Mouse (Mus musculus) B cell, adult 2 months (primary cell): ENCODE data around the gene Cep164.

Experiments
- DNase-seq, 2 experiments: peaks; one replicate each; pipeline ENCODE4 v3.0.0; 2022

The Cep164 gene

DNA sequence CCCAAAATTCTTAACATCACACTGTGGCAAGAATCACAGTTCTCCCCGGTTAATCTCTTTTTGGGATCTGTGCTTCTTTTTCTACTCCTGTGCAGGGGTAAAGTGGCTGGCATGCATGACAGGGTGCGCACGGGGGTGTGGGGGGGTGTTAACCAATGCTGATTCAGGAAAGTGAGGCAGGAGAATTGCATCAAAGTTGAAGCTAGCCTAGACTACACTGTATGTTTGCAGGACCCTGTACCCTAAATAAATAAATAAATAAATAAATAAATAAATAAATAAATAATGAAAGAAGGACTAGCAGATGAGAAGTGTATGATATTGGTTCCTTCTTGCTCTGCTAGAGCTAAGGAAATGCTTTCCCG lies 9.6 kb upstream of the Cep164 start:
- no peak for DNase-seq

DNA sequence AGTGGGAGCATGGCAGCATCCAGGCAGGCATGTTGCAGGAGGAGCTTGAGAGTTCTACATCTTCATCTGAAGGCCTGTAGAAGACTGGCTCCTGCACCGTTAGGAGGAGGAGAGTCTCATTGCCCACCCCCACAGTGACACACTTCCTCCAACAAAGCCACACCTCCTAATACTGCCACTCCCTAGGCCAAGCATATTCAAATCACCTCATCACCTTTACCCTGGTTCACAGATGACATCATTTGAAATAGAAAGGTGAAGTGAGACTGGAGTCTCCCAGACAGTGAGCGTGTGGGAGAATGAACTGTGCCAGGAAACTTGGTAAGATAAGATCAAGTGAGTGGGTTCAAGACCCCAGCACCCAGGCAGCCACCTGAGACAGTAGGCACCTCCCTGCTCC lies 5.0 kb upstream of the Cep164 start:
- no peak for DNase-seq

DNA sequence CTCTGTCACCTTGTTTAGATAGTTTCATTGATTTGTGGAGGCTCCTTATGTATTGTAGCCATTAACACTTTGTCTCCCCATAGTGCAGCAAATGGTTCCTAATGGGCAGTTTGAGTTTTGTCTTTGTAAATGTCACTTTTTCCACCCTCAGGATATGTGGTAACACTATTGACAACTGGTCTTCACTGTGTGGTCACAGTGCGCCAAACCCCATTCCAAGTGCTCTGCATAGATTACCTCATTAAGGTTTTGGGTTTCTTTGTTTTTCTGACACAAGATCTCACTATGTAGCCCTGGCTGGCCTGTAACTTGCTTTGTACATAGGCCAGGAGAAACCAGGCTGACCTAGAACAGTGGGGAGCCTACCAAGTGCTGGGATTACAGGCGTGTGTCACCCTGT lies 4.4 kb upstream of the Cep164 start:
- DNase-seq, result no peak

- DNase-seq, result peak; percentile 80 to 83
Measured at GRCm38 (mm10) chr9:45829107-45829506, 616 bp upstream of the Cep164 start.

- no peak for DNase-seq
Measured at GRCm38 (mm10) chr9:45827663-45828290, 714 bp downstream of the Cep164 start.

GRCm38 (mm10) chr9:45818406-45819011 lies 10.0 kb downstream of the Cep164 start:
- no peak for DNase-seq

DNA sequence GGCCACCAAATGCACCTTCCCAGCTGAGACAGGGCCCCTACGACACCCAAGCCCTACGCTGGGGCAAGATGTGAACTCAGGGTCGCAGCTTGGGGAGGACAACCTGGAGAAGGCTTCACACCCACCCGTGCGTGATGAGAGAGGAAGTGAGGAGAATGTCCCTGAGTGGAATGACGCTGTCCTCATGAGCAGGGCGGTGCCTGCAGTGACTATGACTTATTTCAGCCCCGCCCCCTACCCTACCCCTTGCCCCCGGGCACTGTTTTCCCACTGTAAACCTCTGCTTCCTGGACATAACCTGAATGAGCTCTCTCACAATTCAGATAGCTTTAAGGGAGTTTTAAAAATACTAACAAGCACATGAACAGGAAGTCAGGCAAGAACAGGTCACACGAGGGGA lies 13.0 kb downstream of the Cep164 start:
- DNase-seq, result no peak

- DNase-seq, result no peak
Measured at GRCm38 (mm10) chr9:45815113-45815512, 13.4 kb downstream of the Cep164 start.

DNA sequence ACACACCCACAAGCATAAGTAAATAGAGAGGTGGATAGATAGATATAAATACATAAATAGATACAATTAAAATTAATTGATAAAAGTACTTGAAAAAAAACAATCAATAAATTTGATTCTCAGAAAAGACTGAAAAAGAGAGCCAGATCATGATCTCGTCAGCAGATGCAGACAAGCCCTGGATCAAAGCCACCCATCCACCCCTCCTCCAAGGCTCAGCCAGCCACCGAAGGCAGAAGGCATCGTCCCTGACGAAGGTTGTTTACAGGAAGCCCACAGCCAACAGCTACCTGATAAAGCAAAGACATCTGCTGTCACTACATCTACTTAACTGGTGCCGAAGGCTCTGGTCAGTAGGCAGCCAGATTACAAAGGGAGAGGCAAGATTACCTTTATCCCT lies 16.5 kb downstream of the Cep164 start:
- no peak for DNase-seq

DNA sequence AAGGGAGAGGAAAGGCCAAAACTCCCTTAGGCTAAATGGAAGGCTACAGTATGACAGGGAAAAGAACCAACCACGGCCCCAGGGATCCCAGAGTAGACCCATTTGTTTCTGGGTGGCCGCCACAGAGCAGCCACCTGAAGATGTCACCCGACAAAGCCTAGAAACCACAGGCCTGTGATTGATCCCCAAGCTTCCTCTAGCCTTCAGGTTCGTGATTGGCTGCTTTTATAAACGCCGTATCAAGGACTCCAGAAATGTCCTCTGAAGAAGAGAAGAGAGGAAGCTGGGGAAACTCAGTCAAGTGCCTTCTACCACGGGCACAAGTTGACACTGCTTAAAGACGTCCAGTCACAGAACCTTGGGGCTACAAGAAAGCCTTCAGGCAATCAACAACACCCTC lies 20.7 kb downstream of the Cep164 start:
- no peak for DNase-seq

DNA sequence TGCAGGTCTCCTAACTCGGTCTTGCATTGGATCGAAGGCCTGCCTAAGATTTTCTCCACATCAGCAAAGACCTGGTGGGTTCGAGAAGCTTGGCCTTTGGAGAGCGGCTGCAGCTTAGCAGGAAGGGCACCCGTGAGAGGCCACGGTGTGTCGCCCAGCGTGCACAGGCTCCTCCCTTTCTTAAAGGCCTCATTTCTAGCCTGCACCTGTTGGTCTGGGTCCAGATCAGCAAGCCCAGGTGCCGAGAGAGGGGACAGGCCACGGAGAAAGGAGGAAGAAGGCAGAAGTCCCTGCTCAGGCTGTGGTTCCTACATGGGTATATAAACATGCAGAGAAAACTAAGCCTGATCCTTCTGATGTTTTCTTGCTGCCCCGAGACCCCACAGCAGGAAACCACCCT lies 21.2 kb downstream of the Cep164 start:
- DNase-seq, result no peak

DNA sequence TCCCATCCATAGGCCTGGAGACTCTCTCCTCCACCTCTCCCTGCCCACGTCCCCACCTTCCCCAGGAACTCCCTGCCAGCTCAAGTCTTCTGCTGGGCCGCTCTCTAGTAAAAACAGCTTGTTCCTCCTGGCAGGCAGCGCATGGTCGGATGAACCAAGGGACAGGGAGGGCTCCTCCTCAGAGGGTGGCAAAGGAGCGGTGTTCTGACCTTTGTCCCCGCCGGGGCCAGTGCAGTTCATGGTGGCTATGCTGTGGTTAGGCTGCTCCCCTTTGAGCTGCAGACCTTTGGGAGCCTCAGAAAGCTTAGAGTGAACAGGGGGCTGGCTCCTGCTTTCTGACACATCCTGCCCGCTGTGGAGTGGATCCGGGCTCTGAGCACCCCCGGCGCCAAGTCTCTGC lies 21.6 kb downstream of the Cep164 start:
- no peak for DNase-seq

DNA sequence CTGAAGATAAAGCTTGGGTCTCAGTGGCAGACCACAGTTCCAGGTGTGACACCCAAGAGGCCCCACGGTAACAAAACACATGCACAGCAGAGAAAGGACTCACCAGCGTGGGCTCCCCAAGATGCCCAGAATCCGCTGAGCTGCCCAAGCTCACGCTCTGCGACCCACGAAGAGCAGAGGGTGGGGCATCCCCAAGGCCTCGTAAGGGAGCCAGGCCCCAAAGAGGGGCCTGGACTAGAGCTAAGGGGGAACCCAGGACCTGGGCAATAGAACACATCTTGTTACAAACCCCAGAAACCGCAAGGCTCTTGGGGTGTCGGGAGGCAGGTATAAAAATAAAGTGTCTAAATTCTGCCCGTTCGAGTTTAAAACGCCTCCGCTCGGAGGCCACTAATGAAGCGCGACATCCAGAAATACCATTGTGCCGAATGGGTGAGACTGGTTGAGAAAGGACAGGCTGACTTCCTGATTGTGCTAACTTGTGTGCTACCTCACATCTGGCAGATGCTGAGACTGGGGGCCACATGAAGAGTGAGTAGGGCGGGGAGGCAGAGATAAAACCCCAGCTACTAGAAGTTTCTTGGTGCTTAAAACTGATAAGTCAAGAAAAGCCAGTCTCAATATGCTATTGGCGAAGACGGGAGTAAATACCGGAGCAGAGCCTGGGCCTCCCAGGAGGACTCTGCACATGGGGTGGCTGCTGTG lies 25.3 kb downstream of the Cep164 start:
- DNase-seq, result no peak

DNA sequence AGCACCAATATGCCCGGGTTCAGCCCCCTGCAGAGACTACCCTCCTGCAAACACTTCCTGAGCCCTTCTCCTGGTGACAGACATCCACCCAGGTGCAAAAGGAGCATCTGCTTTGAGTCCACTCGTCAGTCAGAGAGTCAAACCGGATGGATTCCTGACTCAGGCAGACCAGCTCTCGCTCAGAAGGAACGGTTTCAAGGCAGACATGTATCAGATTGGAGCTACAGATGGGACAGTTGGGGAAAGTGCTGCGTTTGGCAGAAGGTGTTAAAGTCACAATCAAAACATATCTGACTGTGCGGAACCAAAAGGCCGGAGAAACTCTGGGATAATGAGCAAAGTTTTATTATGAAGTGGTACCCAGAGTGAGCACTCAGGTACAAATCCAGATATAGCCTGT lies 29.1 kb downstream of the Cep164 start:
- DNase-seq, result no peak

DNA sequence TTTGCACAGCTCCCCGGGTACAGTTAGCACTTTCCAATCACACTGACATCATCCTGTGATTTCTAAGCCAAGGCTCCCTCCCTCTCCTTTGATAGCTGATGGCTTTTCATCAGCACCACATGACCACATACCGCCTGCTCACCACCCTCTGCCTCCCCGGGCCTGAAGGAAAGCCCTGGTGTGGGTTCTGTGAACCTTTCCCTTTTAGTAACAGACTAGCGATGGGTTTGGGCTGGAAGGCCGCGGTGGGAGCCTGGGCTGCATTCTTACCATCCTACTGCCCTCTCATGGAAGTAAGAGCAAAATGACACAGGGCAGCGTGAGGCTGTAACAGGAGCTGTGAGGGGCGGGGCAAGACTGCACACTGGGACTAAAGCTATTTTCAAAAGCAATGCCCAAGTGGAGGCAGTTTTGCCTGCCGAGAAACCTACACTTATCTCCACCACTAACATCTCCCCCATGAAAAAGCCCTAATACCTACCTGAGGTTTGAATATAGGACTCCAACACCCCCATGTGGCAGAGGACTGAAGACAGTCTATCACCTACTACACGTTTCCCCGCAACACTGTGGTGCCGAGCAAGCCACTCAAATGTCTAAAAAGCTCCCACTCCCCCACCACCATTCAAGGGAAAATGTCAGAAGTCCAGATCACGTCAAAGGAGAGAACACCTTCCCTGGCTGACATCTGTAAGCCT lies 29.9 kb downstream of the Cep164 start:
- no peak for DNase-seq

DNA sequence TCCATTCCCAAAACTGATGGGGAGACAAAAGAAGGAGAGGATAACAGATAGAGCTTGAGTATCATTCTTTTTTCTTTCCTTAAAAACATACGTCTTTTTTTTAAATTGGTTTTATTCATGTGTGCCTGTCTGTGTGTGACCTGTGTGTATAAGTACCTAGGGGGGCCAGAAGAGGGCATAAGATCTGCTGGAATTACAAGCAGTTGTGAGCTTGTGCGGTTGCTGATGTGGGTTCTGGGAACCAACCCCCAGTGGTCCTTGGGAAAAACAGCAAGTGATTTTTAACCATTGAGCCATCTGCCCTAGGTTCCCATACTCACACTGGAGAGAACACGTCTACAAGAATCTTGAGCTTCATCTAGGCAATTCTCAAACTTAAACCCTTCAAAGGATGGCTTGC lies 31.2 kb downstream of the Cep164 start:
- no peak for DNase-seq

DNA sequence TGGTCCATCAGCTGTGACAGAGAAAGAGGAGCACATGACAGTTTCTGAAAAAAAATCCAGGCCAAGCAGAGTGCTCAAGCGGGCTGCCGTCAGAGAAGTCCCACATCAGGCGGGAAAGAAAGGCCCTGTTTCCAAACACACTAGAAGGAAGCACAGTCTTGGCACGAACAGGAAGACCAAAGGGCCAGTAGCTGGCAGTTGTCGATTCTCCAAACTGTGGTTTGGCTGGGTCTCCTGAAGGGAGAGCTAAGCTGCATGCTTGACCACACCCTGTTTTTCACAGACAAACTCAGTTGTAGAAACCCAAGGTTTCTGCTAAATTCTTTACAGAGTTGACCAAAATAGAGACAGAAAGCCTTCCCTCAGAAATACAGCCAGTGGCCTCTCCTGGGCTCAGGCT lies 32.8 kb downstream of the Cep164 start:
- no peak for DNase-seq

DNA sequence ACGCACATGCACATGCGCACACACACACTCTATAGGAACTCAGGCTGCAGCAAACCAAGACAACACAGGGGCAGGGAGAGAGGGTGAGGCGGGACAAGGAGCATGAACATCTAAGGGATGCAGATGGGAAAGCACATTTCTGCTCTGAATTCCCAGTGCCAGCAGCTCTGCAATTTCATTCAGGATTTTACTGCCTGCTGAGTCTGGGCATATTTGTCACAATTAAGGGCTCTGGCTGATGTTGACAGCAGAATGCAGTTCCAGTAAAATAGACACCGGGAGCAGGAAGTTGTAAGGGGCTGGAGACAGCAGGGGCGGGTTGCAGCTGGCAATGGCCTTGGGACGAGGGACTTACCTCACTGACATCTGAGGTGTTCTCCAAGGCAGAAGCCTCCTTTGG lies 34.8 kb downstream of the Cep164 start:
- no peak for DNase-seq

DNA sequence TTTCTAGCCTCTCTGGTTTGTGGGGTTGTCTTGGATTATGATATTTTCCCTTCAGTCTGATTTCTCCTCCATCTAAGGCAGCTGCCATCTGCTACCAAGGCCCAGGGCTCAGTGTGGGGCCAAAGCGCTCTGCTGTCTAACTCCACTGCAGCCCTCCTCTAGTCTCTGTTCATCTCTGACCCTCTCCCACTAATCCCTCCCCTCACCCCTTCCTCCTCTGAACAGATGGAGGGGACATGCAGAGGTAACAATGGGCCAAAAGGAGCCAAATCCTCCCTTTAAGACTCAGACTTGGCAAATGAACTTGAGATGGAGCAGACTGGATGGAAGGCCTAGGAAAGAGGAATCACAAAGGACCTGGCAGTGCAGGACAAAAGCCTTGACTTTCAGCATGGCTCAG lies 36.3 kb downstream of the Cep164 start:
- DNase-seq, result no peak

DNA sequence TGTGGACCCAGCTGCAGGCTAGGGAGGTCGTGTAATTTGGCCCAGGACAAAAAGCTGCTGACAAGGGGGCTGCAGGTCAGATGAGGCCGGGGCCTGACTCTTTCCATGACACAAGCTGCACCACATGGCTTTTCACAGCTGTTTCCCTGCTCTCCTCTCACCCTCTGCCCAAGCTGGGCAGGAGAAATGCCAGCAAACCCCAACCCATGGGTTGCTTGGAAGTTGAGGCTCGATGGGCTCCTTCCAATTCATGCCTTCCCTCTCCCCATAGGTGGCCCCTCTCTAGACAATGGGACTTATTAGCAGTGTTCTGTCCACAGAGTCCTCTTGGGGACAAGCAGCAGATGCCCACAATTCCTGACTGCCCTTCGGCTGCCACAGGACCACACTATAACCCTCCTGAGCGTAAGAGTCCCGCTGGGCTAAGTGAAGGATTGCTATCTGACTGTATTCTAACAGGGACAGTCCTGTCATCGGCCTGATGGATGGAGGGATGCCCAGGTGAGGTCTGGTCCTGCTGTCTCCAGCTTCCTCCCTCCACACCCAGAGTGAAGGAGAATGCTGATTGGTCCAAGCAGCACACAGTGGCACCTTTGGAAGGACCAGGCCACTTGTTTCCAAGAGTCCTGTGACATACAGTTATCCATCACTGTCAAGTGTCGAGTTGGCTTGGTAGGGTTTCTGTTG lies 36.9 kb downstream of the Cep164 start:
- no peak for DNase-seq

DNA sequence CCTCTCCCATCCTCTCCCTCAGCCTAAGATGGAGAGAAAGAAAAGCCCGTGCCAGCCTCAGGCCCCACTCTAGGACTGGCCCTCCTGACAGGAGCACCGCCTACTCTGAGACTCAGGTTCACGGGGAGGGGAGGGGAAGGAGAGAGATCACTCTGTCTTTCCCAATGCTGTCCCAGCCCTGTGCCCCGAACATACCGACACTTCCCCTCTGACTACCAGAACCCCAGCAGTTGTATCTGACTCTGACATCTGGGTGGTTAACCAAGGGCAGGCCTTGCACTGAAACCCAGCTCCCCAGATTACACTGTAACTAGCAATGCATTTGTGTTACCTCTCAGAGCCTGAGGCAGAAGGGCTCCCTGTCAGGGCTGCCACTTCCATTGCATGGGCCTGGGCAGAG lies 40.1 kb downstream of the Cep164 start:
- no peak for DNase-seq

GRCm38 (mm10) chr9:45787547-45787946 lies 40.9 kb downstream of the Cep164 start:
- DNase-seq, result no peak

- no peak for DNase-seq
Measured at GRCm38 (mm10) chr9:45787071-45787470, 41.4 kb downstream of the Cep164 start.
